Mouse (Mus musculus) forebrain, embryonic 15.5 days (tissue): ENCODE data around the gene Atp13a2. TPM values are rescaled to one million over a fixed set of nuclear protein-coding genes. Genes with fewer than 3 reads are reported as not detected.
A peak's percentile ranks its signal among the peaks of the same experiment; 100 is the strongest.

Experiments used
- ATAC-seq: fragments of 200-750 bp; cut with Nextera tagmentation; replicated peaks from 2 replicates; pipeline ENCODE4 v1.8.0; 2017; ENCODE audit warnings: mild to moderate bottlenecking, moderate TSS enrichment, moderate library complexity
- H3K27ac ChIP-seq: fragments of 300-500 bp; sonication (generic); replicated peaks from 2 replicates; pipeline ENCODE4 v1.5.1; 2015; ENCODE audit warnings: mild to moderate bottlenecking, inconsistent platforms
- H3K27me3 ChIP-seq: fragments of 300-500 bp; sonication (generic); 2 replicates; pipeline ENCODE4 v1.6.1; 2015; ENCODE audit warnings: inconsistent platforms
- H3K36me3 ChIP-seq: fragments of 300-500 bp; sonication (generic); 2 replicates; pipeline ENCODE4 v1.6.1; 2015; ENCODE audit warnings: mild to moderate bottlenecking, inconsistent platforms
- H3K4me1 ChIP-seq: fragments of 300-500 bp; sonication (generic); 2 replicates; pipeline ENCODE4 v1.6.1; 2015; ENCODE audit warnings: inconsistent platforms
- H3K4me2 ChIP-seq: fragments of 300-500 bp; sonication (generic); replicated peaks from 2 replicates; pipeline ENCODE4 v1.6.1; 2015; ENCODE audit warnings: mild to moderate bottlenecking, inconsistent platforms
- H3K4me3 ChIP-seq: fragments of 300-500 bp; sonication (generic); 2 replicates; pipeline ENCODE4 v1.5.1; 2015; ENCODE audit warnings: mild to moderate bottlenecking, inconsistent platforms
- H3K9ac ChIP-seq: fragments of 300-500 bp; sonication (generic); replicated peaks from 2 replicates; pipeline ENCODE4 v1.6.1; 2015; ENCODE audit warnings: mild to moderate bottlenecking, inconsistent platforms
- H3K9me3 ChIP-seq: fragments of 300-500 bp; sonication (generic); 2 replicates; pipeline ENCODE4 v1.6.1; 2016; ENCODE audit warnings: inconsistent platforms
- whole genome bisulfite sequencing: fragments of 180-500 bp; shearing (Covaris S2); methylation state at CpG from one replicate; pipeline ENCODE4 v1.1.7; 2015; ENCODE audit warnings: mixed read lengths; 5-methylcytosine and 5-hydroxymethylcytosine counted together
- polyA plus RNA-seq: library from polyadenylated mRNA; unstranded; fragments of >200 nt; fragmentation: Nextera tagmentation; extraction: Ambion mirVana; gene quantifications from 2 replicates; pipeline ENCODE4 v1.2.1, GENCODE M21; 2015

The Atp13a2 gene
- polyA plus RNA-seq, 1 experiment from 2014 or later, result 127 TPM

GRCm38 (mm10) chr4:141024052-141024451, 37.4 kb downstream of the Atp13a2 start:
- Histone ChIP-seq H3K9ac (no peak overlapping the region), H3K4me3 (no peak overlapping the region), H3K36me3 (peaks cover 11% of the 10 kb centered on the region), H3K27me3 (no peaks in the 10 kb centered on the region), H3K9me3 (no peaks in the 10 kb centered on the region), H3K4me2 (no peak overlapping the region), H3K27ac (no peak overlapping the region), H3K4me1 (peaks cover 34% of the 10 kb centered on the region)
- 71% methylated on average over 9 of the region's 9 CpGs for WGBS
- ATAC-seq, result no peak

GRCm38 (mm10) chr4:141024992-141025391, 38.3 kb downstream of the Atp13a2 start:
- no peak overlapping the region for H3K9ac ChIP-seq
- no peak overlapping the region for H3K4me3 ChIP-seq
- peaks cover 13% of the 10 kb centered on the region for H3K36me3 ChIP-seq
- no peak for ATAC-seq
- no peak overlapping the region for H3K4me2 ChIP-seq
- WGBS, result 83% methylated on average over 27 of the region's 27 CpGs
- H3K27me3 ChIP-seq, result no peaks in the 10 kb centered on the region
- H3K27ac ChIP-seq, result no peak overlapping the region
- no peaks in the 10 kb centered on the region for H3K9me3 ChIP-seq
- peaks cover 24% of the 10 kb centered on the region for H3K4me1 ChIP-seq

- H3K9ac ChIP-seq, result no peak overlapping the region
- H3K27ac ChIP-seq, result no peak overlapping the region
- 82% methylated on average over 18 of the region's 18 CpGs for WGBS
- H3K4me1 ChIP-seq, result peaks cover 4% of the 10 kb centered on the region
- H3K4me3 ChIP-seq, result no peak overlapping the region
- H3K4me2 ChIP-seq, result no peak overlapping the region
- no peaks in the 10 kb centered on the region for H3K27me3 ChIP-seq
- ATAC-seq, result no peak
- no peaks in the 10 kb centered on the region for H3K9me3 ChIP-seq
- peaks cover 16% of the 10 kb centered on the region; the same call in 1 of the 2 replicates for H3K36me3 ChIP-seq
Measured at GRCm38 (mm10) chr4:141030541-141031206, 44.0 kb downstream of the Atp13a2 start.

- Histone ChIP-seq H3K4me3 (no peak overlapping the region), H3K36me3 (peaks cover 20% of the 10 kb centered on the region; the same call in 1 of the 2 replicates), H3K27me3 (no peaks in the 10 kb centered on the region), H3K9ac (no peak overlapping the region), H3K4me1 (peaks cover 4% of the 10 kb centered on the region), H3K27ac (no peak overlapping the region), H3K4me2 (no peak overlapping the region), H3K9me3 (no peaks in the 10 kb centered on the region)
- peak; percentile 66 for ATAC-seq
- 18% methylated on average over 6 of the region's 6 CpGs for WGBS
Measured at GRCm38 (mm10) chr4:141031733-141032132, 45.1 kb downstream of the Atp13a2 start.

GRCm38 (mm10) chr4:141033606-141034549, 47.2 kb downstream of the Atp13a2 start:
- peaks cover 21% of the 10 kb centered on the region; the same call in 1 of the 2 replicates for H3K36me3 ChIP-seq

GRCm38 (mm10) chr4:141041117-141041516, 54.4 kb downstream of the Atp13a2 start:
- Histone ChIP-seq H3K27ac (no peak overlapping the region), H3K4me3 (no peak overlapping the region), H3K27me3 (no peaks in the 10 kb centered on the region), H3K9me3 (no peaks in the 10 kb centered on the region), H3K4me1 (0 out of 2 replicates have a peak, but pooled peaks cover 3% of the 10 kb centered on the region), H3K9ac (no peak overlapping the region), H3K4me2 (no peak overlapping the region), H3K36me3 (peaks cover 22% of the 10 kb centered on the region; the same call in 1 of the 2 replicates)
- no peak for ATAC-seq
- WGBS, result 48% methylated on average over 12 of the region's 12 CpGs

More at GRCm38 (mm10) chr4:141033606-141034549, 47.2 kb downstream of the Atp13a2 start:
- no peak overlapping the region for H3K9ac ChIP-seq
- no peak overlapping the region for H3K27ac ChIP-seq
- no peak overlapping the region for H3K4me2 ChIP-seq
- no peaks in the 10 kb centered on the region for H3K27me3 ChIP-seq
- H3K4me3 ChIP-seq, result no peak overlapping the region
- H3K9me3 ChIP-seq, result no peaks in the 10 kb centered on the region
- 73% methylated on average over 27 of the region's 27 CpGs for WGBS
- ATAC-seq, result no peak
- peaks cover 4% of the 10 kb centered on the region for H3K4me1 ChIP-seq

GRCm38 (mm10) chr4:141044816-141045215, 58.1 kb downstream of the Atp13a2 start:
- no peak overlapping the region for H3K4me3 ChIP-seq
- H3K9me3 ChIP-seq, result no peaks in the 10 kb centered on the region
- H3K27ac ChIP-seq, result no peak overlapping the region

GRCm38 (mm10) chr4:141048810-141049475, 62.3 kb downstream of the Atp13a2 start:
- ATAC-seq, result peak; percentile 9; the same call in 1 of the 2 replicates
- Histone ChIP-seq H3K9ac (peak overlapping the region; percentile 2), H3K4me3 (no peak overlapping the region), H3K9me3 (no peaks in the 10 kb centered on the region), H3K36me3 (no peaks in the 10 kb centered on the region), H3K4me2 (peak overlapping the region; percentile 30), H3K27me3 (no peaks in the 10 kb centered on the region), H3K27ac (peak overlapping the region; percentile 88), H3K4me1 (peaks cover 58% of the 10 kb centered on the region)
- WGBS, result 17% methylated on average over 17 of the region's 17 CpGs

More at GRCm38 (mm10) chr4:141044816-141045215, 58.1 kb downstream of the Atp13a2 start:
- H3K36me3 ChIP-seq, result 0 out of 2 replicates have a peak, but pooled peaks cover 9% of the 10 kb centered on the region
- H3K4me2 ChIP-seq, result no peak overlapping the region
- ATAC-seq, result peak; percentile 39
- no peaks in the 10 kb centered on the region for H3K27me3 ChIP-seq
- peaks cover 23% of the 10 kb centered on the region for H3K4me1 ChIP-seq
- no peak overlapping the region for H3K9ac ChIP-seq
- 10% methylated on average over 8 of the region's 8 CpGs for WGBS

GRCm38 (mm10) chr4:141049476-141049835, 62.8 kb downstream of the Atp13a2 start:
- peak overlapping the region; percentile 2; the same call in 1 of the 2 replicates for H3K9ac ChIP-seq
- H3K27ac ChIP-seq, result peak overlapping the region; percentile 88
- peak; percentile 66 for ATAC-seq
- H3K9me3 ChIP-seq, result no peaks in the 10 kb centered on the region
- no peaks in the 10 kb centered on the region for H3K36me3 ChIP-seq
- peak overlapping the region; percentile 30 for H3K4me2 ChIP-seq
- peaks cover 62% of the 10 kb centered on the region for H3K4me1 ChIP-seq
- WGBS, result 5% methylated on average over 4 of the region's 4 CpGs
- H3K4me3 ChIP-seq, result no peak overlapping the region
- H3K27me3 ChIP-seq, result no peaks in the 10 kb centered on the region

- 57% methylated on average over 12 of the region's 12 CpGs for WGBS
- no peaks in the 10 kb centered on the region for H3K9me3 ChIP-seq
- H3K4me2 ChIP-seq, result peak overlapping the region; percentile 54; the same call in 1 of the 2 replicates
- H3K27ac ChIP-seq, result peak overlapping the region; percentile 96
- no peaks in the 10 kb centered on the region for H3K27me3 ChIP-seq
- peaks cover 59% of the 10 kb centered on the region for H3K4me1 ChIP-seq
- no peak overlapping the region for H3K9ac ChIP-seq
- no peak for ATAC-seq
- H3K36me3 ChIP-seq, result no peaks in the 10 kb centered on the region
- no peak overlapping the region for H3K4me3 ChIP-seq
Measured at GRCm38 (mm10) chr4:141052442-141052841, 65.8 kb downstream of the Atp13a2 start.

GRCm38 (mm10) chr4:141053138-141053537, 66.5 kb downstream of the Atp13a2 start:
- H3K4me3 ChIP-seq, result peak overlapping the region; percentile 34
- WGBS, result 22% methylated on average over 8 of the region's 8 CpGs
- H3K4me1 ChIP-seq, result peaks cover 55% of the 10 kb centered on the region
- H3K27ac ChIP-seq, result peak overlapping the region; percentile 96
- peak overlapping the region; percentile 54 for H3K4me2 ChIP-seq
- no peaks in the 10 kb centered on the region for H3K9me3 ChIP-seq
- H3K36me3 ChIP-seq, result no peaks in the 10 kb centered on the region
- H3K9ac ChIP-seq, result peak overlapping the region; percentile 50
- no peaks in the 10 kb centered on the region for H3K27me3 ChIP-seq
- no peak for ATAC-seq
